Mouse (Mus musculus) R1 (cell line): ENCODE data around the gene Olfr1385.
"Not testable (repeated sequence)": the region's sequence is repeated elsewhere in the genome, so short reads cannot be mapped to it uniquely, and the experiment has no call there.

Experiments used
- DNase-seq: peaks from one replicate; pipeline ENCODE4 v3.0.0-alpha.2; 2018; ENCODE audit warnings: low read depth, low spot score

Gene Olfr1385

DNA sequence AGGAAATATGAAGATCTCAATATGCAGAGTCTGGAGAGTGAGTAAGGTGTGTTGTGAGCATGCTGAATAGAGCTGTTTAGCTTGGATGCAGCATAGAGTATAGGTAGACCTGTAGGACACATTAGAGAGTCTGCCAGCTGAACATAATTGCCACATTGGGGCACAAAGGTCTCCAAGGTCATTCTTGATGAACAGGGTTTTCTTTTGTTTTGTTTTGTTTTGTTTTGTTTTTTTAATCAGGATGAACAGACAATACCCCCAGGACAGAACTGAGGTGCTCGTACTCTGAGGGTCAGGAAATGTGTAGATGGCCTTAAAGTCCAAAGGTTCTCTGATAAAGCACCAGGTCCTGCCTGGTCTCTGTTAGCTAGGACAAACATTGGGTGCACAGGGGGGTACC lies at the start of gene Olfr1385:
Olfr1385 (plus strand) TSS at position 301 of the 400 bp plus-strand sequence.
- DNase-seq = not testable (repeated sequence)

DNA sequence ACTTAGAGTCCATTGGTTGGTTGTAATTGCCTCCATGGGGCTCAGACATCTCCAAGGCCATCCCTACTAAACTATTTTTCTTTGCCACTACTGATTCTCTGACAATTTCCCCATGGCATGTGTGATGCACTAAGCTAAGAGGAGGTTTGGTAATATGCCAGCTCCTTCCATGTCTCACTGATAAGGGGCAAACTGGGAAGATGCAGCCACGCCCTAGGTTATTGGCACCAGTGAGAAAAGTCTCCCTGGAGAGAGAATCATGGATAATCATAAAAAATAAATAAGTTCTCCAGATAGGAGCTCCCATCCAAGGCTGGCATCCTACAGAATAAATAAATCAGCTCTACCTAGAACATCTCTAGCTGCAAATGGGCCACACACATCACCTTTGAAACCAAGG lies 33.8 kb upstream of the Olfr1385 start, which contains the start of gene Olfr1387:
Olfr1387 (plus strand) TSS at position 301 of the 400 bp plus-strand sequence.
- no peak for DNase-seq

DNA sequence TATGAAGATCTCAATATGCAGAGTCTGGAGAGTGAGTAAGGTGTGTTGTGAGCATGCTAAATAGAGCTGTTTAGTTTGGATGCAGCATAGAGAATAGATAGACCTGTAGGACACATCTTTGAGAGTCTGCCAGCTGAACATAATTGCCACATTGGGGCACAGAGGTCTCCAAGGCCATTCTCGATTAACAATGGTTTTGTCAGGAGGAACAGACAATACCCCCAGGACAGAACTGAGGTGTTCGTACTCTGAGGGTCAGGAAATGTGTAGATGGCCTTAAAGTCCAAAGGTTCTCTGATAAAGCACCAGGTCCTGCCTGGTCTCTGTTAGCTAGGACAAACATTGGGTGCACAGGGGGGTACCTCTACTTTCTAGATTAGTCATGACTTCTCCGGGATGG lies 24.1 kb upstream of the Olfr1385 start, which contains the start of gene Olfr1386:
Olfr1386 (plus strand) TSS at position 301 of the 400 bp plus-strand sequence.
- DNase-seq = not testable (repeated sequence)

DNA sequence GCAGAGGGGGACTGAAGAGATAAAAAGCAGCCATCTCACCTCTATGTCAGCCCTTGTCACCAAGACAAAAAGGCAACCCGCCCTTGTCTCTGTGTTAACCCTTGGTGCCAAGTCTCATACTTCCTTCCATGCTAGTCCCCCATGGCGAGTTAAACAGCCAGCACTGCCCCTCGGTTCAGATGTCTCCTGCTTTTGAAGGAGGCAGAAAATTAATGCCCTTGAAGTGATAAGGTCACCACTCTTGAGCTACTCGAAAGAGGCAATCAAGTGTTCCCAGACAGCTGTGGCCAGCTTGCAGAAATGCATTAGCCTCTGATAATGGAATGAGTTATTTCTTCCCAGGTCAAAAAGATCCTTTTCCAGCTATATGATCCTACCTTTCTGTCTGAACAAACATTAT lies 2.9 kb upstream of the Olfr1385 start:
- DNase-seq = peak; percentile 2

DNA sequence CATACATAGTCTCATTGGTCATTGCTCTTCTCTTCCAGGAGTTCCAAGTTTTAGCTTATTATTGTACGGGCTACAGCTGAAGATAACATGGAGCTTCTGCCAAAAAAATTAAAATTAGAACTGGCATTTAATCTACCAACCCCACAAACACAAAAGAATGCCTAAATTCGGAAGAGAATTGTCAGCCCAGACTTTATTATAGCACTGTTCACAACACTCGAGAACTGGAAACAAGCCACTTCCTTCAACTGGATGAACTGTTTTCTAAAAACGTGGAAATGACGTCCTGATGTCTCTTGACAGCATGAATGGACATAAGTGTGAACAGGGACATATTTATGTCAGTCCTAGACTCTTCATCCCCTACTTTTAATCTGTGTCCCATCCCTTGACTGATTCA lies 29.2 kb downstream of the Olfr1385 start:
- DNase-seq = no peak

DNA sequence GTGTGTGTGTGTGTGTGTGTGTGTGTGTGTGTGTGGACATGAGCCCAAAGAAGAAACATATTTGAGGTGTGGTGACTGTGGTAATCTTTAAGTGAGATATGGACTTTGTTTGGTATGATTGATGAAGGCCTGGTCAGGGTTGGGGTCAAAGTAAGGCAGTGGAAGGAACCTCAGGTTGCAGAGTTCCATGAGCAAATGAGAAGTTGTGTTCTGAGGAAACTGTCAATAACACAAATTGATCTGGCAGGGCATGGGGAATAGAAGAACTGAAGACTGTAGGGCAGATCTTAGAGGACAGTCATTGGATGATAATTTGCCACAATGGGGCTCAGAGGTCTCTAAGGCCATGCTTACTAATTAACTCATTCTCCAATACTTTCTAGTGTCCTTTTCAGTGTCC lies 30.5 kb downstream of the Olfr1385 start, which contains the start of gene Olfr1383:
Olfr1383 (plus strand) TSS at position 301 of the 400 bp plus-strand sequence.
- no peak for DNase-seq

DNA sequence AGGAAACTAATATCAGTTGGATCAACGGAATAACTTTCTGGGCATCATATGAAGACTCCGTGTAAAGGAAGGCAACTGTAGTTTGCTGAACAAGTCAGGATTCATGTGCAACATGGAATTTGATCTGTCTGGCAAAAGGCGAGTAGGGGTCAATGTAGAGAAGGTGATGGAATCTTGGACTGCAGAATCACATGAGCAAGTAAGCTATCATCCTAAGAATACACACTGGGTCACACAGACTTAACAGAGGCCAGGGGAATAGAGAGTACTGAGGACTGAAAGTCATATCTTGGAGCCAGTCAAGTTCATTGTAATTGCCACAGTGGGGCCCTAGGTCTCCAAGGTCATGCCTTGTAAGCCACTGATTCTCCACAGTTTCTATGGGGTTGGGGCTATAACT lies 39.1 kb downstream of the Olfr1385 start, which contains the start of gene Olfr1382:
Olfr1382 (plus strand) TSS at position 301 of the 400 bp plus-strand sequence.
- no peak for DNase-seq

DNA sequence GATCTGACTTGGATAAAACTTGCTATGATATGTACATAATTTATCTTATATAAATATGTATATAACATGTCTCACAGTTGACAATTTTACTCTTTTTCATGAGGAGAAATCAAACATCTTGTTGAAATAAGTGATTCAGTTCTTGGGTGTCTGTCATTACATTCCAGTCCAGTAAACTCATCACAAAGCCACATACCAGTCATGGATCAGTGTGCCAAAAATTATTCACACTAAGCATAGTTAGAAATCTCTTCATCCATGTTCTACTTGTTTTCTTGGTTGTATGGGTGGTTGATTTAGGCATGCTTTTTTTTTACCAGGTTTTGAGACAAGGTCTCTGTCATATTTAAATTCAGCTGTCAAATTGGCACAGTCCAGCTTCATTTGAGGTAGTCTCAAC lies 43.9 kb downstream of the Olfr1385 start:
- no peak for DNase-seq

DNA sequence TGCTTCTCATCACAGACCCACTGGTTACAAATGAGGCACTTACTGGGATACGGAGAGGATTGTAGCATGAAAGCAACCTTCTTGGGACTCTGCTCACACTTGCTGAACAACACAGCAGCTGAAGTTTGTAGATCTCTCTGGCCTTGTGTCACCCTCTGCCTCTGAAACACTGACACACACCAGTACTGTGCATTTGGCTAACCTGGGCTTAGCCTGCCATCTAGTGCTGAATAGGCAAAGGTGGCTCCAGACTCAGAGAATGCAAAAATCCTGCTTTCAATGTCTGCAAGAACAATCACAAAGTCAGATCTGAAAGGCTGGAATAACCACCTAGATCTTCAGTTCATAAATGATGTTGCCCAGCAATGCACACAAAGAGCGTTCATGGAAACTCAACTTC lies 47.8 kb downstream of the Olfr1385 start:
- DNase-seq = peak; percentile 54

DNA sequence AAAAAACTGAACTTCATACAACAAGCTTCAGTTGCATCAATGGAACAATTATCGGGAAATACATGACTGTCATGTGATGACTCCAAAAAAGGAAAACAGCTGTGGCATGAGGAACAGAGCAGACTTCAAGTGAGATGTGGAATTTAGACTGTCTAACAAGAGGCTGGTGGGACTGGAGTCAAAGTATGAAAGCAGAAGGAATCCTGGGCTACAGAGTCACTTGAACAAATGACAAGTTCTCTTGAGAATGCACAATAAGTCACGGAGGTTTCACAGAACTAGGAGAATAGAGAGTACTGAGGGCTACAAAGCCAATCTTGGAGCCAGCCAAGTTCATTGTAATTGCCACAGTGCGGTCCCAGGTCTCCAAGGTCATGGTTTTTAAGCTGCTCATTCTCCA lies 54.3 kb downstream of the Olfr1385 start, which contains the start of gene Olfr1381:
Olfr1381 (plus strand) TSS at position 301 of the 400 bp plus-strand sequence.
- DNase-seq = not testable (repeated sequence)
